Mouse (Mus musculus): ENCODE measurements around the gene Rfk. TPM values are rescaled to one million over a fixed set of nuclear protein-coding genes. Genes with fewer than 3 reads are reported as not detected.

Gene Rfk
- polyA plus RNA-seq, 1 experiment from 2014 or later: 76.8 TPM

DNA sequence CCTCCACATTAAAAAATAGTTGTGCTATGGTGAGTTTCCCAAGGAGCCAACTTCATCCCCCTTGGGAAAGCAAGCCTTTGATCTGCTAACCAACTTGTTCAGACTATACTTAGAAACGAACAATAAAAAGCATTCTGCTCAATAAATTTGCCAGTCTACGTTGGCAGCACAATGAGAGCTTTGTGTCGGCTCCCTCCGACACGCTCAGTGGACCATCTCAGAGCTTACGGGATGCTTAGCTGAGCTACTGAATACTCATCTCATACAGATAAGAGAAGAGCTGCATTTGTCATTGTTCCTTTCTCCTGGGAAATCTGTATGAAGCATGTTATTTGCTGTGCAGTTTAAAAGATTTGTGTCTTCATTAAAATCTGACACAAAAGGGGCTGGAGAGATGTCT, 7.4 kb upstream of the Rfk start:
- WGBS: 30% methylated on average over 6 of the region's 6 CpGs
- no peaks in the 10 kb centered on the region for H3K27me3 ChIP-seq
- no peaks in the 10 kb centered on the region for H3K4me1 ChIP-seq
- H3K4me3 ChIP-seq (replicated peaks): no peak overlapping the region
- no peak overlapping the region for H3K9ac ChIP-seq
- no peaks in the 10 kb centered on the region for H3K36me3 ChIP-seq
- no peak overlapping the region for H3K4me2 ChIP-seq
- no peaks in the 10 kb centered on the region for H3K9me3 ChIP-seq (replicated peaks)
- ATAC-seq (replicated peaks; ENCODE audit: low FRiP score): 0 out of 2 replicates have a peak, but pooled peaks have one; percentile 41
- peak overlapping the region; percentile 16; the same call in 1 of the 2 replicates for H3K27ac ChIP-seq

DNA sequence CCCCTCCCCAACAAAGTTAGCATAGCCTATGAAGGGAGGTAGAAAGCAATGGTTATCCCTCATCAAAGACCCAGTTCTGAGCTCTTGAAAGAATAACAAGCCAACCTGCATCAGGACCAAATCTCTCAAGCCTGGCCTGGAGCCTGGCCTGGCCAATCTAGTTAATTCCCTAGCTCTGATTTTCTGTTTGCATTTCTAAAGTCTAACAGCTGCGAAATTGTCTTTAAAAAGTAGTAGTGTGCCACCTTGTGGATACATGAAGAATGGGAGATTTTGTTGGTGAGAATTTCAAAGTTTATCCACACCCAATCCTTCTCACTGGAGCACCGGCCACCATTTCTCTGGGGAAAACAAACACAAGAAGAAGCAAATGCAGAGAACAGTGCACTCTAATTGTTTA, 5.4 kb upstream of the Rfk start:
- 19% methylated on average over 2 of the region's 2 CpGs for WGBS
- Histone ChIP-seq H3K4me1 (peaks cover 7% of the 10 kb centered on the region), H3K4me2 (no peak overlapping the region), H3K27me3 (peaks cover 10% of the 10 kb centered on the region; the same call in 1 of the 2 replicates), H3K9ac (no peak overlapping the region), H3K9me3 (replicated peaks) (no peaks in the 10 kb centered on the region), H3K27ac (no peak overlapping the region), H3K4me3 (replicated peaks) (no peak overlapping the region), H3K36me3 (no peaks in the 10 kb centered on the region)
- ATAC-seq (replicated peaks; ENCODE audit: low FRiP score): peak; percentile 19; the same call in 1 of the 2 replicates

DNA sequence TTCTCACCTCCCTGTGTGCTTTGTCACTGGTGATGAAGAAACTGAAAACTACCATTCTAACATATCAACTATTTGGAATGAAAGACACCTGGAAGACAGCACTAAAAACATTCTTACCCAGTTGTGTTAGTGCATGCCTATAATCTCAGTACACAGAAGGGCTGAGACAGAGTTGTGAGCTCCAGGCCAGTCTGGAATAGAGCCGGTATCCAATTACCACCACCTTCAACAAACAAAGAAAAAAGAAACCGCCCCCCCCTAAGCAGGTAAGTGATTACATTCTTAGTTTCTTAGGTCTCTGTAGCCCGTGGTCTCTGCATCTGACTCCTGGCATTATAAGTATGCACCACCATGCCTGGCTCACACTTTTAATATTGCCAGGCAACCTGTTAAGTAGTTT, 977 bp upstream of the Rfk start:
- WGBS: 9% methylated on average over 3 of the region's 3 CpGs
- ATAC-seq (replicated peaks; ENCODE audit: low FRiP score): no peak
- Histone ChIP-seq H3K4me2 (peak overlapping the region; percentile 70), H3K36me3 (peaks cover 11% of the 10 kb centered on the region), H3K4me1 (peaks cover 21% of the 10 kb centered on the region), H3K27me3 (peaks cover 10% of the 10 kb centered on the region; the same call in 1 of the 2 replicates), H3K9me3 (replicated peaks) (no peaks in the 10 kb centered on the region), H3K4me3 (replicated peaks) (no peak overlapping the region; the same call in 1 of the 2 replicates), H3K9ac (no peak overlapping the region), H3K27ac (no peak overlapping the region)

DNA sequence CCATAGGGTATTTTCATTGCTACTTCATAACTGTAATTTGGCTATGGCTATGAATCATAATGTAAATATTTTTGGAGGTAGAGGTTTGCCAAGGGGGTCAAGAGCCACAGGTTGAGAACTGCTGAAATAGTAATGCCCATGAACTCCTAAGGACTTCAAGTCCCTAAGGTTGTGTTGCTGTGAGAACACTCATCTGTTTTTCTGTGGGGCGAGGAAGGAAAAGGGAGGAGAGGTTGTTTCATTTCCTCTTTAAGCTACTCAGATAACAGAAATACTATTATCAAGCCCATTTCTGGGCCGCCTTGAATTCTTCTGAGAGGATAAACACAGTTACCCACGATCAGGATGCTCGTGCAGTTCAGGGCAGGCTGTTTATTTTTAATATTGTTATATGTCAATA, 3.0 kb downstream of the Rfk start:
- Histone ChIP-seq H3K4me1 (peaks cover 21% of the 10 kb centered on the region), H3K27me3 (peaks cover 10% of the 10 kb centered on the region; the same call in 1 of the 2 replicates), H3K27ac (no peak overlapping the region), H3K9ac (no peak overlapping the region), H3K36me3 (peaks cover 43% of the 10 kb centered on the region), H3K9me3 (replicated peaks) (no peaks in the 10 kb centered on the region), H3K4me3 (replicated peaks) (no peak overlapping the region), H3K4me2 (no peak overlapping the region)
- WGBS: 84% methylated on average over 4 of the region's 4 CpGs
- no peak for ATAC-seq (replicated peaks; ENCODE audit: low FRiP score)

DNA sequence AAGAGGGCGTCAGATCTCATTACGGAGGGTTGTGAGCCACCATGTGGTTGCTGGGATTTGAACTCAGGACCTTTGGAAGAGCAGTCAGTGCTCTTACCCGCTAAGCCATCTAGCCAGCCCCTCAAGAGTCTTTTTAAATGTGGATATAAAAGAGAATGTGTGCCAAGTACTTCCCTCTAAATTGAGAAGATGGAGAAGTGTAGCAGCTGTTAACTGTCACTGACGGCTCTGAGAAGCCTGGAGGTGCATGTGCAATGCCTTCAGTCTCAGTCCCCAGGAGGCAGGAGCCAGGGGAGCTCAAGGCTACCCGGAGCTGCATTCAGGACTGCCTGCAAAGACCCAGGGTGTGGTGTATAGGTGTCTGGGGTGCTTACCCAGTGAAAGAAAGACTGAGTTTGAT, 4.1 kb downstream of the Rfk start:
- WGBS: 74% methylated on average over 5 of the region's 5 CpGs
- H3K4me1 ChIP-seq: peaks cover 19% of the 10 kb centered on the region
- H3K4me2 ChIP-seq: no peak overlapping the region
- H3K27ac ChIP-seq: no peak overlapping the region
- no peak overlapping the region for H3K9ac ChIP-seq
- no peak for ATAC-seq (replicated peaks; ENCODE audit: low FRiP score)
- peaks cover 2% of the 10 kb centered on the region; the same call in 1 of the 2 replicates for H3K27me3 ChIP-seq
- H3K36me3 ChIP-seq: peaks cover 43% of the 10 kb centered on the region
- H3K9me3 ChIP-seq (replicated peaks): no peaks in the 10 kb centered on the region
- H3K4me3 ChIP-seq (replicated peaks): no peak overlapping the region

DNA sequence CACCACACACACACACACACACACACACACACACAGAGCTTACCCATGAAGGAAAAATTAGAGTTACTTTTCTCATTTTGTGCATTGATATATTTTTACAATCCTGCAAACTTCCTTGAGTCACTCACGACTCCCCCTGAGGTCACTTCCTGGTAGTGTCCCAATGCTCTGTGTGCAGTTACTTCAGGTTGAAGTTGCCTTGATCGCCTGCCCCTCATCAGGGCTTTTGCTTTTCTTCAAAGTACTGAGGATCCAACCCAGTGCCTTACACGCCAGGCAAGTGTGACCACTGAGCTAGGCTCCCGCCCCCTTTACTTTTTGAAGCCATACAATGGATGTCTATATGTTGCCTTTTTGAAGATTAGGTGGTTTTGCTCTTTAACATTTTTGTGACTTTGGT, 6.1 kb downstream of the Rfk start:
- no peak overlapping the region for H3K4me3 ChIP-seq (replicated peaks)
- 92% methylated on average over 4 of the region's 4 CpGs for WGBS
- H3K36me3 ChIP-seq: peaks cover 43% of the 10 kb centered on the region
- peaks cover 8% of the 10 kb centered on the region for H3K4me1 ChIP-seq
- no peaks in the 10 kb centered on the region for H3K27me3 ChIP-seq
- H3K9ac ChIP-seq: no peak overlapping the region
- ATAC-seq (replicated peaks; ENCODE audit: low FRiP score): no peak
- H3K9me3 ChIP-seq (replicated peaks): no peaks in the 10 kb centered on the region
- H3K27ac ChIP-seq: no peak overlapping the region
- H3K4me2 ChIP-seq: no peak overlapping the region

DNA sequence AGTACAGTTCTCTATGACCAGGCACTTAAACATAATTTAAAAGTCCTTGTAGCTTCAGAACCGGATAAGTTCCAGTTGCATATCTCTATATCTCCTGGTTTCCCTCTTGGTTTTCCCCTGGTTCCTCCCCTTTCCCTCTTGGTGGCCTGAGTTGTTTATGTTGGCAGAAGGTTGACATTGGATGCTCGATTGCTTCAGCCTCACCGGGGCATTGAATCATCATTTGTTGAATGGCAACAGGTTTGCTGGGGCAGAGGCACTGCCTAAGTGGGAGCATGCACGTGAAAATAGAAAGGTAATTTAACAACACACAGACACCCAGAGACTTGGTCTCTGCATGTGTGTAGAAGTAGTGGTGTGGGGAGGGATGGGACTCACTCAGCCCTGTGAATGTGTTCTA, 6.7 kb downstream of the Rfk start:
- H3K27ac ChIP-seq: no peak overlapping the region
- no peak overlapping the region for H3K4me2 ChIP-seq
- H3K27me3 ChIP-seq: no peaks in the 10 kb centered on the region
- peaks cover 43% of the 10 kb centered on the region for H3K36me3 ChIP-seq
- H3K9me3 ChIP-seq (replicated peaks): no peaks in the 10 kb centered on the region
- no peak for ATAC-seq (replicated peaks; ENCODE audit: low FRiP score)
- no peak overlapping the region for H3K9ac ChIP-seq
- H3K4me3 ChIP-seq (replicated peaks): no peak overlapping the region
- WGBS: 51% methylated on average over 4 of the region's 4 CpGs
- H3K4me1 ChIP-seq: peaks cover 3% of the 10 kb centered on the region; the same call in 1 of the 2 replicates

DNA sequence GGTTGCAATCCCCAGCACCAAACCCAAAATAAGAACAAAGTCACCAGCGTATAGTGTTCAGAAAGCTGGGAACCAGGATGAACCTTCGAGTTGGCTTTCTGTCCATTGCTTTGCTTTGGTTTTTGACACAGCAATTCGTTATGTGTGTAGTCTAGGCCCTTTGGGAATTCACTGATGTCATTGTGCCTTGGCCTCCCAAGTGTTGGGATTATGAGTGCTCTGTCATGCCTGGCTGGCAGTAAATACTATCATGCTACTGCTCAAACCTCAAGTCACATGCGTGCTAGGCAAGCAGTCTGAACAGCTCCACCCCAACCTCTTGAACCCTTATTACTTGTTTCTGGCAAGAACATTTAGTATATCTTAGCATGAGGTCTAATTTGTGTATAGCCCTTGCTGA, 9.3 kb downstream of the Rfk start:
- no peak overlapping the region for H3K9ac ChIP-seq
- peaks cover 4% of the 10 kb centered on the region; the same call in 1 of the 2 replicates for H3K9me3 ChIP-seq (replicated peaks)
- WGBS: 89% methylated on average over 4 of the region's 4 CpGs
- H3K4me1 ChIP-seq: no peaks in the 10 kb centered on the region
- peaks cover 29% of the 10 kb centered on the region for H3K36me3 ChIP-seq
- H3K4me2 ChIP-seq: no peak overlapping the region
- no peak overlapping the region for H3K27ac ChIP-seq
- ATAC-seq (replicated peaks; ENCODE audit: low FRiP score): no peak
- H3K4me3 ChIP-seq (replicated peaks): no peak overlapping the region
- H3K27me3 ChIP-seq: no peaks in the 10 kb centered on the region

DNA sequence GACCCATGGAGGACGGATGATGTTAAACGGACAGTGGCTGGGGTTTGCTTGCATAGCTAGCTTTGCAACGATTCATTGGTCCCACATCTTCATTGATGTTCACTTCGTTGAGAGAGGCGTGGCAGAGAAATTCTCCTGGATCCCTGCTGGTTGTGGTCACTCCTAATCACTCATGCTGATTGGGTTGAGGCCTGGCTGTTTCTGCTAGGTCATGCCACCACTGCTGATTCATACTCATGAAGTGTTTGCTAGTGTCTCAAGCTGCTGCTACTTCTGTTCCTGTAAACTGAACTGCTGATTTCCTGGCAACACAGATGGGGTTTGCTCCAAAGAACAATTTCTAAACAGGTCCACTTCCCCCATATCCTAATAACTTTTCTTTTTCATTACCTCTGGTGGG, 13.0 kb downstream of the Rfk start:
- Histone ChIP-seq H3K4me1 (no peaks in the 10 kb centered on the region), H3K9ac (no peak overlapping the region), H3K36me3 (no peaks in the 10 kb centered on the region), H3K27me3 (no peaks in the 10 kb centered on the region), H3K4me3 (replicated peaks) (no peak overlapping the region), H3K9me3 (replicated peaks) (peaks cover 4% of the 10 kb centered on the region; the same call in 1 of the 2 replicates), H3K4me2 (no peak overlapping the region), H3K27ac (no peak overlapping the region)
- no peak for ATAC-seq (replicated peaks; ENCODE audit: low FRiP score)
- 95% methylated on average over 5 of the region's 5 CpGs for WGBS

DNA sequence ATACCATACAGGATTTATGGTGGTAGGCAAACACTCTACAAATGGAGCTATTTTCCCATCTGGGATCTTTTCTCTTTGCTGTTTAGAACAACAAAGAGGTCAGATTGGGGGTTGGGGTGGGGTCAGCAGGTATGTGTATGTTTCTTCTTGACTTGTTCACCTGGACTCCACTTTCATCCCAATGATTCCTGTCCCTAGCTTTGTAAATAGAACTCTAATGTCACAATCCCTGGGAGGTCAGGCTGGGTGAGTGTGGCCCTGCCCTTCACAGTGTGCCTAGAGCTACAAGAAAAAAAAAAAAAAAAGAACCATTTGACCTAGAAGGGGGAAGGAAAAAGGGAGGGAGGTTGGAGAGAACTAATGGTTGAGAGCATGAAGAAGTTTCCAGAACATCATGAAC, 14.7 kb downstream of the Rfk start:
- H3K36me3 ChIP-seq: no peaks in the 10 kb centered on the region
- H3K9me3 ChIP-seq (replicated peaks): peaks cover 4% of the 10 kb centered on the region; the same call in 1 of the 2 replicates
- no peak overlapping the region for H3K9ac ChIP-seq
- H3K4me2 ChIP-seq: no peak overlapping the region
- H3K4me1 ChIP-seq: no peaks in the 10 kb centered on the region
- H3K27ac ChIP-seq: no peak overlapping the region
- H3K27me3 ChIP-seq: no peaks in the 10 kb centered on the region
- no peak for ATAC-seq (replicated peaks; ENCODE audit: low FRiP score)
- no peak overlapping the region for H3K4me3 ChIP-seq (replicated peaks)

DNA sequence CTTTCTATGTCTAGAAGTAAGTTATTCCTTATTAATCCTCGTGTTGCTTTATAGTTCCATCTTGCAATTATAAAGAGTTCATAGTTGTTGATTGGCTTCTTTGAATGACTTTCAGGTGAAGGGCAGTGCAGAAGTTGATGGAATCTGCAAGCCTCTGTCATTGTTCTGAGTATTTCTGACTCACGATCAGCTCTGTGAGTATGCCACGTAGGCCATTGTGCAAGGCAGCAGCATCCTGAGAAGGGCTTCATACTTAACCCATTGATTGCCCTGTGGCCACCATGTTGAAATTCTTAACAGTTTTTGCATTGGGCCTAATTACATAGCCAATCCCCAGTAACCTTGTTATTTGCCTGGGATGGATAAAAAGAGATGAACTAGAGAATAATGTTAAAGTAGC, 15.5 kb downstream of the Rfk start:
- ATAC-seq (replicated peaks; ENCODE audit: low FRiP score): no peak
- Histone ChIP-seq H3K36me3 (no peaks in the 10 kb centered on the region), H3K9me3 (replicated peaks) (peaks cover 4% of the 10 kb centered on the region; the same call in 1 of the 2 replicates), H3K27ac (no peak overlapping the region), H3K27me3 (no peaks in the 10 kb centered on the region), H3K4me1 (no peaks in the 10 kb centered on the region), H3K9ac (no peak overlapping the region), H3K4me2 (no peak overlapping the region), H3K4me3 (replicated peaks) (no peak overlapping the region)
- 73% methylated on average over 3 of the region's 3 CpGs for WGBS

DNA sequence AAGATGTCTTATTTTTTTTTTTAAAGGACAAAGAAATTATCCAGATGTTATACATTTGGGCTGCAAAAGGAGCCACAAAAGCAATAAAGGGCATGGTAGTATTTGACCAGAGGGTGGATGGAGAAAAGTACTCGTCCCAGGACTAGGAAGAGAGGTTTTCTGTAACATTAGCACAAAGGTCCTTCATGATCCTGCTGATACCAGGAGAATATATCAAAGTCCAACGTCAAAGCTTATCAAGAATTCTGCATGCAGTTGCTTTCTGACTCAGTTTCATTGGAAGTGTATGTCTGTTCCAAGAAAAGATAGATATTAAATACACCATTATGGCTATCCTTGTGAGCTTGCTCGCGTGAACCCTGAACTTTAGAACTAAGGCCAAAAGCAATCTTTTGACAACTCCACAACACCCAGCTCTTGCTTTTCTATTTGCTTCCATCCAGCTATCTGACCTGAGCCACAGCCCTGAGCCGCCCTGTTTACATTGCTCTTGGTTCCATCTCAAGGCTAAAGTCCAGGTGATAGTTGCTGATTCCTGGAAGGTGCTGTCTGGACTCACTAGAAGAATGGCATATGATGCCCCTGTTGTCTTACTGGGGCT, 16.7 kb downstream of the Rfk start:
- Histone ChIP-seq H3K36me3 (no peaks in the 10 kb centered on the region), H3K9ac (no peak overlapping the region), H3K27me3 (no peaks in the 10 kb centered on the region), H3K9me3 (replicated peaks) (peaks cover 4% of the 10 kb centered on the region; the same call in 1 of the 2 replicates), H3K4me3 (replicated peaks) (no peak overlapping the region), H3K4me1 (no peaks in the 10 kb centered on the region), H3K4me2 (no peak overlapping the region), H3K27ac (no peak overlapping the region)
- no peak for ATAC-seq (replicated peaks; ENCODE audit: low FRiP score)
- WGBS: 83% methylated on average over 5 of the region's 5 CpGs

DNA sequence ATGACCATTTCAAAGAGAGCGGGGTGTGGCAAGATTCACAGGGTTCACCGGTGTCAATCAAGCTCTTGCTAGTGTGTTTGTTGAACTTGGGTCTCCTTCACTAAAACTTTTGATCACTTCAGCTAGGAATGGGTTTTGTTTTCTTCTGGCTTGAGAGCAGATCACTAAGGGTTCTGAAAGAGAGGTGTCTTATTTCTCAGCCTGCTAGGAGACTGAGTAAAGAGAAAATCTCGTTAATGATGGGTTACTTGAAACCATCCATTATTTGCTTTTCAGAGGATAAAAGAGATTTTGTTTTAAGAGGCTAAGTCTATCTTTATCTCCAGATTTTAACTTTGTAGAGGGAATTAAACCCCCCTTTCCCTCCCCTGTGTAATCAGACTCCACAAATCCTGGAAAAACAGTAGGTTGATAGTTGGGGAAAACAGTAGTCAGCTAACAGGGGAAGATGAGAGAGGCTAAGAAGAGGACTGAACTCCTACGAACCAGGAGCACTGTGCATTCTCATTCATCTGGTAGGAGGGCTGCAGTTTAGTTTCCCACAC, 19.1 kb downstream of the Rfk start:
- Histone ChIP-seq H3K27ac (no peak overlapping the region), H3K9ac (no peak overlapping the region), H3K4me1 (no peaks in the 10 kb centered on the region), H3K9me3 (replicated peaks) (no peaks in the 10 kb centered on the region), H3K4me2 (no peak overlapping the region), H3K4me3 (replicated peaks) (no peak overlapping the region), H3K36me3 (no peaks in the 10 kb centered on the region), H3K27me3 (no peaks in the 10 kb centered on the region)
- peak; percentile 46; the same call in 1 of the 2 replicates for ATAC-seq (replicated peaks; ENCODE audit: low FRiP score)
- 48% methylated on average over 4 of the region's 4 CpGs for whole genome bisulfite sequencing
